Mouse (Mus musculus) heart, adult 8-10 months (tissue): ENCODE results near the gene Fam47e. TPM values are rescaled to one million over a fixed set of nuclear protein-coding genes. Genes with fewer than 3 reads are reported as not detected.
"Not testable (repeated sequence)": the region's sequence is repeated elsewhere in the genome, so short reads cannot be mapped to it uniquely, and the experiment has no call there.

Experiments used
- DNase-seq: peaks from one replicate; pipeline ENCODE4 v3.0.0; 2022; ENCODE audit warnings: low spot score
- total RNA-seq, 4 experiments: library from RNA; stranded (reverse); gene quantifications; 2 replicates each; pipeline ENCODE4 v1.2.4; 2022

The Fam47e gene
- total RNA-seq = not detected

- no peak for DNase-seq
These were observed at the start of gene Fam47e for GRCm38 (mm10) chr5:92554891-92555511. Gene Fam47e (plus strand): TSS chr5:92555069.

- peak; percentile 95 for DNase-seq
These were observed 49.4 kb upstream of the Fam47e start for GRCm38 (mm10) chr5:92505402-92505865.

DNA sequence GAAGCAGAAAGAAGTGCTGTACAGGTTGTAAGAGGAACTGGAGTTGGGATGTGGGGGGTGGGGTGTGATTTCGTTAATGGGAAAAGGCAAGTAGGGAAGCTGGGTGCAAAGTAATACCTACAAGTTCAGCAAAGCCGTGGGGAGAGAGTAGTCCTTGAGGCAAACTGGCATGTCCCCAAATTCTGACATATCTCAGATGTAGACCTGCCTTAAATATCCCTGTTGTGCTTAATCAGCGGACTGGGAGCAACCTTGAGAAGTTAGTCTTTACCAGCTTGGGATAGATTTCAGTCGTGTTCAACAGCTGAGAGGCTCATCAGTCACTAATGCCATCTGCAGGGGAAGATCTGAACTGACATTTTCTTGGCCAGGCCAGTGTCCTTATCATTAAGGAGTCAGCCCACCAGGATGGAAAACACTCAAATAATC, 48.6 kb upstream of the Fam47e start:
- peak; percentile 43 for DNase-seq

DNA sequence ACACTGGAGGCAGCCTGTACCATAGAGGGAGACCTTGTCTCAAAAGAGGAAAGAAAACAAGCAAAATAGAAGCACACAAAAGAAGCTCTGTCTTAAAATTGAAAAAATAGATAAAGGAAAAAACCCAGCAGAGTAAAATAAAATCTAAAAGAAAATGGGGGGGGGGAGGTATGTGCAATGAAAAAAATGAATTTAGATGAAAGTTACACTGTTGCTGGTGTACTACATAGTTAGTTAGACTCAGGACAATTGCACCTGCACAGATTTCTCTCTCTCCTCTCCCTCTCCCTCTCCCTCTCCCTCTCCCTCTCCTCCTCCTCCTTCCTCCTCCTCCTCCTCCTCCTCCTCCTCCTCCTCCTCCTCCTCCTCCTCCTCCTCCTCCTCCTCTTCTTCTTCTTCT, 48.1 kb upstream of the Fam47e start, which contains the start of gene Scarb2:
Scarb2 (minus strand) TSS at position 101 of the 400 bp plus-strand sequence.
- DNase-seq = no peak

DNA sequence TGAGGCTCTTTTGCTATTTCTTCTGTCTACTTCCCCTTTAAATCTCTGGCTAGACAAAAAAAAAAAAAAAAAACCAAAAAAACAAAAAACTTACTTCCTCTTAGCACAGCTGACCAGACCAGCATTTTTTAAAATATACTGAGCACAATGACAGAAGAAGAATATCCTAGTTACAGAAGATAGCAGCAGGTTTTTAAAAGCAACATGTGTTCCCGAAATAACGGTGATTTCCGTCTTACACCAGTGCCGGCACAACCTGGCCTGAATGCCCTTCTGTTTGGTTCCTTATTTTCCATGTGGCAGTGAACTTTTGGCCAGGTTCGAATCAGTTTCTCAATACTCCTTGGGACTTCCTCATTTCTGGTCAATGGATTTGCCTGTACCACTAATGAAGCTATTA, 46.0 kb upstream of the Fam47e start:
- no peak for DNase-seq

DNA sequence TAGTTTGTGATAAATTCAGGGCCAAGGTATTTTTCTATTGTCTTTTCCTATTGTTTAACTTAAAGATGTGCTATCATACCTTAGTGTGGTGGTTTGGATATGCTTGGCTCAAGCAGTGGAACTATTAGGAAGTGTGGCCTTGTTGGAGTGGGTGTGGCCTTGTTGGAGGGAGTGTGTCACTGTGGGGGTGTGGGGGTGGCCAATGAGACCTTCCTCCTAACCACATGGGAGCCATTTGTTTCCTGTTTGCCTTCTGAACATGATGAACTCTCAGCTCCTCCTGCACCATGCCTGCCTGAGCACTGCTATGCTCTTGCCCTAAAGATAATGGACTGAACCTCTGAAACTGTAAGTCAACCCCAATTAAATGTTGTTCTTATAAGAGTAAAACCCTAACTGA, 43.6 kb upstream of the Fam47e start:
- DNase-seq = no peak

DNA sequence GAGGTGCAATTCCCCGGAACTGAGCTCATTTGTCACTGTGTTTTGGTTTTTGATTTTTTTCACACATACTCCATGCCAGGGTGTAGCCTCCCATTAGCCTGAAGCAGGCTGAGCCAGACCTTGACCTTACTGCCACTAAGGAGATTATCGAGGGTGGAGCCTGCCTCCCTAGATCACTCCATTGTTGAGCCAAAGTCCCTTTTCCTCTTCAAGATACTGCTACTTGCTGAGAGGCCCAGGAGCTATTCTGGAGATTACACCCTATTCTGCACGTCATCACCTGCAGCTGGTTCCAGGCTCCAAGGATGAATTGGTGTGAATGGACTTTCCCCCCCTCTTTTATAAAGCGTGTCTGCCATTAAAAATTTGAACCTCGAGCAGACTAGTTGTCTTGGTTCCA, 42.8 kb upstream of the Fam47e start:
- no peak for DNase-seq

- DNase-seq = not testable (repeated sequence)
These were observed 33.7 kb upstream of the Fam47e start for GRCm38 (mm10) chr5:92521131-92521530.

DNA sequence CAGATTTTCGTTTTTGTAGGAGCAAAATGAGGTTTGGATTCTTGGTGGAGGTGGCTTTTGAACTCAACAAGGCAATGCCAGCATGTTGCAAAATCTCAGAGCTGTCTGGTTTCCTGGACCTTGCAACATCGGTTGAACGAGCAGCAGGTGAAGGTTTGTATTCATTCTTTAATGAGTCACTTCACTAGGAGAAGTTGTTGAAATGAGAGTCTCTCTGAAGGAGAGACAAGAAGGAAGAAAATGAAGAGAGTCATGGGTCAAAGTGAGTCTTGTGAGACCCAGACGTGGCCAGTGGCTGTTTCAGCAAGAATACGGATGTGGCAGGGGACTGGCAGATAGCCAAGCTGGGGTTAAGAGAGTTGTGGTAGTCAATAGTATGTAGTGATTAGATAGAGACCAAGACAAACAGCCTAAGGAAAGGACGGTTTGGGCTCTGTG, 30.0 kb upstream of the Fam47e start:
- no peak for DNase-seq

DNA sequence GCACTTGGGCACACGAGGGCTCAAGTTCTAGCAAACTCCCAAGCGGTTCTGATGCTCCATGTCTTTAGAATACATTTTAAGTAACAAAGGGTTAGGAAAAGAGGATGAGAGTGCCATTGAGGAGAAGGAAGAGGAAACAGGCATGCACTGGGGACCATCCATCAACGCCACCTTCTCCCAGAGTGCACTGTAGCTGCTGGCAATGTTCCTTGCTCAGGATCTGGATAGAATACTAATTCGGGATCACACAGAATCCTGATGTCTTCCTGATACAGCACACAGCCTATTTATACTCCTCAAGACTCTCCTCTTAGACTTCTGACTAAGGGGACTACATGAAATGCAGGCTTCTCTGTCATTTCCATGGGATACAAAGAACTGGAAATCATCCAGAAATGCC, 15.2 kb upstream of the Fam47e start:
- DNase-seq = no peak

DNA sequence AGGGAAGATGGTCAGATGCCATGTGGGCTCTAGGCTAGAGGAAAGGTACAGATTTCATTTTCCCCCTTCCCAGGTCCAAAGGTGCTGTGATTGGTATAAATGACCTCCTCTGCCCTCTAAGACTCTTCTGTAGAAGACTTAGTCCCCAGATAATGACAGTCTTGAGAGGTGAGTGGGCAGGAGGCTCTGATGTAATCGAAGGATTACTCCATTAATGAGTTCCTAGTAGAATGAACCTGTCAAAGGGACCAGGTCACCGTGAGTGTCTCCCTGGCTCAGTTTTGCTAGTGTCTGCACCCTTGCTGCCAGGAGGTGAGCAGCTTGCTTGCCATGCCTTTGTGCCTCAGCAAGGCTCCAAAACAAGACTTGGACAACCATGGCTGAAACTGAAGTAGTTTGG, 2.3 kb upstream of the Fam47e start:
- no peak for DNase-seq

DNA sequence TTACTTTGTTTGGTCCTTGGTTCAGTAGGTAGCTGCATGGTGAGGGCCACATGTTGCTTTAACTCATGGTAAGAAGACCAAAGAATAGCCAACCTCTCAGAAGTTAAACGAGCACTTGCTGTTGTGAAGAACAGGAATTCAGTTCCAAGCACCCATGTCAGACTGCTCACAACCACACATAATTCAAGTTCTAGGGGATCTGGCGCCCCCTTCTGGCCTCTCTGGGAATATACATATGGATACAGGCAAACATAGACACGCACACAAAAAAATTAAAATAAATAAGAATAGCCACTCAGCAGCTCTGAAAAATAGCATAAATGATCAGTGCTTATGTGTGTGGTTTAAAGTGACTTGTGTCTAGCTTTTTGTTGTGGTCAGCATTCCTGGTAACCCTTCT, 930 bp upstream of the Fam47e start:
- DNase-seq = no peak

DNA sequence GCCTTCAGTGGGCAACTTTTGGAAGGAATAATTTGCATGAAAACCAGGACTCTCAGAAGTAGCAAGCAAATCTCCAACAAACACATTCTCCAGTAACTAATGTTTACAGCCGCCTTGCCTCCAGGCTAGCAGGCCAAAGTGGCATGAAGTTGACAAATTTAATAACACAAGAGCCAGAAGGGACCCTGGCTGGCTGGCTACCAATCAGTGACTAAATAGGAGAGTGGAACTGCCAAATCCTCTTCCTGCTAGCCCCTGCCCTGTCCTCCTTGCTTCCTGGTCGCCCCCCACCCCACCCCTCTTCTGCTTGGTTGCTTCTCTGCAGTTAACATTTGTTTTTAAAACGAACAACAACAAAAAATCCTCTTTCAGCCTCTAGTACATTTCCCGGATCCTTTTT, 426 bp upstream of the Fam47e start:
- no peak for DNase-seq

- DNase-seq = no peak
These were observed 1.0 kb downstream of the Fam47e start for GRCm38 (mm10) chr5:92555905-92556304.

- no peak for DNase-seq
These were observed 2.6 kb downstream of the Fam47e start for GRCm38 (mm10) chr5:92557508-92557907.

DNA sequence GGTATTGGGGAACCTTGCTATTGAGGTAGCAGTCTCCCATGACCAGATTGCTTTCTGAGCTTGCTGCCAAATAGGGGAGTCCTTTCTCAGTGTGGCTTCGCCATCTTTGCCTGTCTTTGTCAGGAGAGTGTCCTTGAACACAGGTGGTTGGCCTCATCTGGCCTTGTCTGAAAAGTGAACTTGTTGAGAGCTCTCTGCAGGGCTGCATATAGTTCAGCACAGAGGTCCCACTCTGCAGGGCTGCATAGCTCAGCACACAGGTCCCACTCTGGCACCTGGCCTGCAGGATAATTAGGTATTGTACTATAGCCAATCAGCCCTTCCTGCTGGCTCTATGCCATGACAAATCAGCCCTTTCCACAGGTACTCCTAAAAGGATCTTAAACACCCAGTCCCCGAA, 5.3 kb downstream of the Fam47e start:
- no peak for DNase-seq

GRCm38 (mm10) chr5:92562002-92562401, 7.1 kb downstream of the Fam47e start:
- DNase-seq = no peak

DNA sequence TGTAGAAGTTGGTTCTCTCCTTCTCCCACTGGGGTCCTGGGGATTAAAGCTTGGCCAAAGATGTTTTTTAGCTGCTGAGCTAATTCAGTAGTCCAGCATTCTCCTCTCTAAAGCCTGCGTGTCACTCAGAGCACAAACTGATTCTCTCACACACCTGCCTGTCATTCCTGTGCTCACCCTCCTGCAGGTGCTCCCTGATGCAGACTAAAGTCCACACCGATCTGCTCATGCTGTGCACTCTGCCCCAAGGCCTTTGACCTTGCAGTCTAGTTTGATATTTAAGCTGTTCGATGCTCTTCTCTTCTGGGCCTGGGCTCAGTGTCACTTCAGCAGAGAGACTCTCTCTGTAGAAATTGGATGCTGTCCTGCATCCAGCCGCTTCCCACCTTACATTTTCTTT, 16.4 kb downstream of the Fam47e start:
- DNase-seq = no peak

DNA sequence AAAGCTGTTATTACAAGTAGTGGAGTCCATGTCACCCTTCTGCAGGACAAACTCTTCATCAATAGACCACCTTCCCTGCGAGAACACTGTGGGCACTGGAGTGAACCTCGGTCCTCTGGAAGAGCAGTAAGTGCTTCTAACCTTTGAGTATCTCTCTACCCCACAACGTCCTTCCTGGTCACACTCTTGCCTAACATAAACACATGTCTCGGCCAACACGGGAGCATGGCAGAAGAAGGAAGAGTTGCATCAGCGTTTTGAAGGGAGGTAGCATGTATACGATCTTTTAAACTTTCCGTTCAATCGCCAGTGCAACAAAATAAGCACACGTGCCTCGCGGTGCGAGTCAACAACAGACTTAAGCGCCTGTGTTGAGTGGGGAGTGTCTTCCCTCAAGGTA, 24.7 kb downstream of the Fam47e start:
- DNase-seq = no peak

GRCm38 (mm10) chr5:92585932-92586331, 31.1 kb downstream of the Fam47e start:
- DNase-seq = no peak

DNA sequence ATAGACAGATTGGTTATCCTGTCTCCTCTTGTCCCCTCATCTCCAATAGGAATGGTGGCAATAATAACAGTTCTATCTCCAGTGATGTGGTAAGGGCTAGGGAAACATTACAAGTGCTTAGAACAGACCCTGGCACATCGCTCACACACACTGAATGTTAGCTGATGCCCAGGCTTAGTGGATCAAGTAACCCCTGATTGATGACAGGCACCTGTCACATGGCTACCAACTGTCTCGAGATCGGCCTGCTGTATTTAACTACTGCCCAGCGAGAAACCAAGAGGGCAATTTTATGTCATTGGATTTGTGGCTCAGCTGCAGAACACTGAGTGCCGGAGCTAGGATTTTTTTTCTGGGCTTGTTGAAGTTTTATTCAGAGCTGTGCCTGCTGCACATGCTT, 40.2 kb downstream of the Fam47e start:
- no peak for DNase-seq

DNA sequence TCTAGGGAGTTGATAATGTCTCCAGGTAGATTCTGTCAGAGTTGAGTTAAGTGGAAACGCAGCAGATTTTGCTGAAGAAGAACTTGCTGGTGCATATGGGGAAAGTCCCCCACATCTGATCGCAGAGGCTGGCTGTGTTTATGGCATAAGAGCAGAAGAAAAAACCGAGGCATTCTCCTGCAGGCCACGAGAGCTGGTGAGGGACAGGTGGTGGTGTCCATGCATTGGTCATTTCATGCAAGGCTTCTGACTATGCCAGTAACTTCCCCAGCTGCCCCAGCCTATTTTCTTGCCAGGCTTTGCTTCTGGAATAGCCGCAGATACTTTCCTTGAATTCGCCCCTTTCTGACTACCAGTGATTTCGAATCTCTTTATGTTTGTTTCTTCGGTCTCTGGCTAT, 42.0 kb downstream of the Fam47e start:
- DNase-seq = no peak

DNA sequence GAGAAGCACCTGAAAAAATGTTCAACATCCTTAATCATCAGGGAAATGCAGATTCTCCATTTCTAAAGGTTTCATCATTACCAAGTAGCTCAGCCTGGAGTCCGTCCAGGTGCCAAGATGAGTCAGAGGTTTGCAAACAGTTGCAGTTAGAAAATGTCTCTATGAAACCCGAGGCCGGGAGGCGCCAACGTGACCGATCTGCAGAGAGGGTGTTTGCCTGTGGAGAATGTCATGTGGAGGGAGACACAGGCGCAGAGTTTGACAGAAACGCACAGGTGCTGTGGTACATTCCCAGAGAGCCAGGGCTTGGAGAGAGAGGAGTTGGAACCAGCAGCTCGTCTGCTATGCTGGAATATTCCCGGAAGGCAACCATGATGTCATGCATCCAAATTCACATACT, 44.2 kb downstream of the Fam47e start:
- no peak for DNase-seq
